Mouse (Mus musculus) heart, adult 9 months (tissue): ENCODE results near the gene Cep97.
A peak's percentile ranks its signal among the peaks of the same experiment; 100 is the strongest.
"Not testable (repeated sequence)": the region's sequence is repeated elsewhere in the genome, so short reads cannot be mapped to it uniquely, and the experiment has no call there.

Experiments
- DNase-seq, 2 experiments: peaks; one replicate each; pipeline ENCODE4 v3.0.0; 2022; ENCODE audit warnings: low spot score in 2 of 2

Gene Cep97

DNA sequence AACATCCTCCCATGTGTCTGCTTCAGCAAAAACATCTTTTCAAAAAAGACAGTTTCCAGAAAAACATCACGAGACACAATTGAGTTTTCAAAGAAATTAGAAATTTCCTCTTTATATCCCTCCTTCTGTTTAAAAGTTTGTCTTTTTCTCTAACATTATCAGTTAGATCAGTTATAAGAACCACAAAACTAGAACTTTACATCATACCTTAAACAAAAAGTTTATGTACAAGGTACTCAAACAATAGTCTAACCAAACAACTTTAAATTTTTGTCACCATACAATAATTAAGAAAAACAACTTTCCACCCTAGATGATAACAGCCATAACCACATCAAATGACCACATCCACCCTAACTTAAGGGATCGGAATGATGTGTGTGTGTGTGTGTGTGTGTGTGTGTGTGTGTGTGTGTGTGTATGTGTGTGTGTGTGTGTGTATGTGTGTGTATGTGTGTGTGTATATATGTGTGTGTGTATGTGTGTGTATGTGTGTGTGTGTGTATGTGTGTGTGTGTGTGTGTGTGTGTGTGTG, 13.3 kb upstream of the Cep97 start:
- DNase-seq = not testable (repeated sequence)

DNA sequence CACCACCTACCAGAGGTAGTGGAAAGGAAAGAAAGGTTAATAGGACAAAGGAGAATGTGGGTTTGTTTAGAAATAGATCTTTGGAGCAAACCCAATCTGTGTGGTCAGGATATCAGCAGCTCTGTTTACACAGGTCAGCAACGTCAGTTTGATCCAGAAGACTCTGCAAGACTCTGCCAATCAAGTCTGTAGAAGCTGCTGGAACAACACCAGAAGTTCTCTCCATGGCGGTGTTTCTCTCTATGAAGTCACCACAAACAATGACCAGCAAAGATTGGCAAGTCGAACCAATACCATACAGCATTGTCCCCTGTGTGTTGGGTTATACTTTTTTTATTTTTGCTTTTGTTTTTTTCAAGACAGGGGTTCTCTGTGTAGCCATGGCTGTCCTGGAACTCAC, 12.6 kb upstream of the Cep97 start:
- DNase-seq = no peak

DNA sequence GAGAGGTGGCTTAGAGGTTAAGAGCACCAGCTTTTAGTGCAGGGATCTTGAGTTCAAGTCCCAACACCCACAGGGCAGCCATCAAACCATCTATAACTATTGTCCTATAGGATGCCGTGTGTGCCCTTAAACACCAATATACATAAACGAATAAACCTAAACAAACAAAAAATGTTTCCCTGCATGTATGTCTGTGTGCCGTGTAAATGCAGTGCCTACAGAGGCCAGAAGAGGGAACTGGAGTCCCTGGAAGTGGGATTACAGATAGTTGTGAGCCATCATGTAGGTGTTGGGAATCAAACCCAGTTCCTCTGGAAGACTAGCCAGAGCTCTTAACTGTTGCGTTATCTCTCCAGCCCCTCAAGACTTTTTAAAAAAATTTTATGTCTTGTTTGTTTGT, 6.1 kb upstream of the Cep97 start:
- DNase-seq = no peak

DNA sequence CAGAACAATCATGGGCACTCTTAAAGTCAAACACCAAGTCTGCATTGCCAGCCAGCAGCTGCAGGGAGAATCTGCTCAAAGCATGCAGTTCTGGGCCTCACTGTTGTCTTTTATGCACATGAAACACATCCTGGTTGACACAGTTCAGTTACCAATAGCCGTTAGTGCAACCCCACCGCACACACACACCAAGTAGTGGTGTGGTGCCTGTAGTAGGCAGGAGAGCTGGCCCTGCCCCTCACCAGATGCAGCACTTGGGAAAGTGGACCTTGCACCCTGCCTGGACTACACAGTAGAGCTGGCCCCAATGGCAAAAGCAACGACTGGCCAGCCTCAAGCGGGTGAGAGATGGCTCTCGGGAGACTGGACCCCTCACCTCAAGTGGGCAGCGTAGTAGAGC, 5.0 kb upstream of the Cep97 start:
- no peak for DNase-seq

DNA sequence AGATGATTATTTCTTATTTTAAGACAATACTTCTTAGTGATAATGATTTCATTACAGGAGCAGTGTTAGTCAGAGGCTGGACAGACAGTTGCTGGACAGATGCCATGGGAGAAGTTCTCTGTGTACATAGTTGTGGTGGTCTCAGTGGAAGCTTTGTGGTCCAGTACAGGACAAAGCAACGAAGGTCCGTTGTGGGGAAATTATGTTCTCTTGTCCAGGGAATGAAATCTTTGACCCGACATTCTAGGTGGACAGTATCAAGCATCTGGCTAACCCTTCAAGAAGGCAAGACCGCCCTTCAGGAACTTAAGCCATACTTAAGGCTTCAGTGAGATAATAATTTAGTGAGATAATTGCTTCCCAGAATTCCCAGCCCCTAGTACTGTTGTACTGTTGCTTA, 4.1 kb upstream of the Cep97 start:
- no peak for DNase-seq

DNA sequence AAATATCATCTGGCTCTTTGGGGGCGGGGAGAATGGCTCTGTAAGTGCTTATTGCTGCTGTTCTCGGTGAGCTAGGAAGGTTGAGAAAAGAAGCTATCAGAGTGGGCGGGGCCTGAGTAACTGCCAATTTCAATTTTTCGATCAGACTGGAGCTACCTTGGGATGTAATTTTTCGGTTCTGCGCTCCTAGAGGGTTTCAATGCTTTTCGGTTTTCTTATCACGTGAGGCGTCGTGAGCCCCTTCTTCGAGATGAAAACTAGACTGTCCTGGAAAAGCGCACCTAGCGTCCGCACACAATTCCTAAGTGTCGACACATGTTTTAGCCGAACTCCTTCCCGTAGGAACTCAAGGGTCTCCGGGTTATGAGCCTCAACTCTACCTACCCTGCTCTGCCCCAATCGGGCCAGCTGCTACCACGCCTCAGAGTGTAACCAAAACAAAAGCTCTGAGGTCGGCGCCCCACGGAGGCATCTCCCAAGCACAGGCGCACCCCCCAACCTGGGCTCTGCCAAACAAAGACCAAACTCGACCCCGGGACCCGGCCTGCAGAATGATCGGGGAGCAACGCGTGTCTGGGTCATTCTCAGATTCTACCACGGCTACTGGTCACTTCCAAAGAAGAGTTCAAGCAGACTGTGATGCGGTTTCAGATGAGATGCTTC, 843 bp downstream of the Cep97 start:
- peak; percentile 3 to 5 for DNase-seq

DNA sequence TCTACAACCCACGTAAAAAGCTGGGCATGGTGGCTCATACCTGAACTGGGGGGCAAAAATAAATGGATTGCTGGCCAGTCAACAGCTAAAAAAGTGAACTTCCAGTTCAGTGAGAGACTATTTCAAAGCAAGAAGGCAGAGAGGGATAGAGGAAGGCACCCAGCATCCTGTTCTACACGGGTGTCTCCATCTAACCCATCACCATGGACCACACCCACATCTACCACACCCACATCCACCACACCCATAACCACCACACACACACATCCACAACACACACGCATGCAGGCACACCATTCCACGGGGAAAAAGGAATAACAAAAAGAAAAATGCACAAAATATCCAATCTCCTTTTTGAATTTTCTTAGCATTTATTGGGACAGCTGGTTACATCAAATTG, 10.6 kb downstream of the Cep97 start:
- no peak for DNase-seq

DNA sequence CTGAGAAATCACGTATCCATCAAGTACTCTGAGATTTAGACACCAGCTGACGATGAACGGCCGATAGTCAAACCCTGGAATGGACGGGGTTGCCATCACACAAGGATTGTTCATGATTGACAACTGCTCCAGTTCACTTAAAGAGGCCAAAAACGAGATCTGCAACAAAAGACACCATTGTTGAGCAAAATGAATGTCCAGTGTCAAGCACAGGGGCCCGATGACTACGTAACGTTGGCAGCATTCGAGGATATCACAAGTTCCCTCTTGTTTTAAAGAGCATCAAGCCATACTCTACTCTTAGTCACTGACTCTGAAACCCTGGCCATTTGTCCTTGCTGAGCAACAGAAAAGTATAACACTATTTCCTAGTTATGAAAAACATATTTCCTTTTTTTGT, 12.6 kb downstream of the Cep97 start:
- no peak for DNase-seq

DNA sequence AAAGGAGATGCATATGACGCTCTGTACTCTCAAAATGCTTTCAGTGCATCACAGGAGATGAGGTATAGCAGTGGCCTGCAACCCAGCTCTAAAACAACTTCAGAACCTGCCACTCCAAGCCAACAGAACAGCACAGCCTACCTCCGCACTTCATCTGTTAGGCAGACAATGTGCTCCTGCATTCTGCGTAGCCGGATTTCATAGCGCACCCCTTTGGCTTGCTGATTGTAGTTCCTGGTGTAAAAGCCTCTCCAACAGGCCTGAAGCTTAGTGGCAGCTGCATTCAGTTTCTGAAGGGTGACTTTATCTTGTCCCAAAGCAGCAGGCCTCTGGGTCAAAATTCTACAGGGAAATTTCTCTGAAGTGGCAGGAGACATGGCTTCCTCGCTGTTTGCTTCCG, 19.9 kb downstream of the Cep97 start:
- DNase-seq = no peak

DNA sequence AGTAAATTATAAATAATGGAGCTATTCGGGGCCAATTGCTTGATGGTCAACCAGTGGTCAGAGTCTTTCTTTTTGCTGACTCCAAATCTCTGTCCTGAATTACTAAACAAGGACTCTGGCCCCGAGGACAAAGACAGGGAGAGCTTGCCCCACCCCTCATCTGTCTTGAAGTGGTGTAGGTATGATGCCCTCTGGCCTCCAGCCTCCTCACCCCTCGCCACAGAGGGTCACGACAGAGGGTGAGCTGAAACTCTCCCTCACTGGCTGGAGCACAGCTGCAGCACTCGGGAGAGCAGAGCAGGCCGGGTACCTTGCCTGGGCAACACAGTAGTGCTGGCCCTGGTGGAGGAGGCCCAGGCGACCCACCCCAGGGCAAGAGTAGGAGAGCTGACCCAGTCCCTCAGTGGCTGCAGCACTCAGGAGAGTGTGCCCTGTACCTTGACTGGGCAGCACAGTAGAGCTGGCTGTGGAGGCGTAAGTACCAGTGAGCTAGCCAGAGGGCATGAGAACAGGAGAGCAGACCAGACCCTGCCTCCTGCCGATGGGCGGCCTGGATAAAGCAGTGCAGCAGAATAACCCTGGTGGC, 24.4 kb downstream of the Cep97 start:
- DNase-seq = no peak

DNA sequence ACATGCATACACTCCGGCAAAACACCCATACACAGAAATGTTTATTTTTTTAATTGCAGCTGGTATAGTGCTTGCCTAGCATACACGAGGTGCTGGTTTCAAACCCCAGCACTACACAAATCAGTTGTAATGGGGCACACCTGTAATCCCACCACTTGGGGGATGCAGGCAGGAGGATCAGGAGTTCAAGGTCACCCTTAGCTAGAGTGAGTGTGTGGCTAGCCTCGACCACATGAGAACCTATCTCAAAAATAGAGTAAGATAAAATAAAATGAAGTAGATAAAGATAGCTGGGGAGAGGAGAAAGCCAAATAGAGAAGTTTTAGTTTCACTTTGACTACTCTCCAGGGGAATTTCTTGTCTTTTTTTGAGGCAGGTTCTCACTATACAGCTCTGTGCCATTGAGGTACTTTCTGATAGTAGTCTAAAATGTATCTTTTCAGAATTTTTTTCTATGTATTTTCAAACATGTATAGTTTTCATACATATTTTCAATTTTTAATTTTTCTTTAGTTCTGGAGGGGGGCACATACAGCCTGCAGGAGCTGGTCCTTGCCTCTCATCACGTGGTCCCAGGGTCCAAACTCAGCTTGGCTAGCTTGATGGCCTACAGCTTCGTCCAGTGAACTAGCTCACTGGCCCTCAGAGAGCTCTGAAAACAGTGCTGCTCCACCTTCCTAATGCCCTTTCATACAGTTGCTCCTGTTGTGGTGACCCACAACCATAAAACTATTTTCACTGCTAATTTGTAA, 27.6 kb downstream of the Cep97 start:
- no peak for DNase-seq

DNA sequence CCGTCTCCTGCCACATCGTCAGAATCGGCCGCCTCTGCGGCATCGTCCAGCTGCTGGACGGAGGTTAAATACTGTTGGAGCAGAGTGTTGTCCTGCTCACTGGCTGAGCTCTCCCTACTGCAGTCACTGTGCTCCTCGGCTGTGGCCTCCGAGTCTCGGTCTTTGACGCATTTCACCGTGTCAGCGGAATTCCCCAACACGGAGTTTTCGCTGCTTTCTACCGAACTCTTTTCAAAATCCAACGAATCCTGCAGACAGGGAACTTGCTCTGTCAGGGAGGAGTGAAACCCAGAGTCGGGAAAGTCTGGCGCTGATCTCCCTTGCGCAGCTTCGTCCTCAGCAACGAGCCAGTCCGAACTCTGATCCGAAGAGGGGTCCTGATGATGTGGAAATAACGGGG, 29.3 kb downstream of the Cep97 start:
- DNase-seq = no peak

DNA sequence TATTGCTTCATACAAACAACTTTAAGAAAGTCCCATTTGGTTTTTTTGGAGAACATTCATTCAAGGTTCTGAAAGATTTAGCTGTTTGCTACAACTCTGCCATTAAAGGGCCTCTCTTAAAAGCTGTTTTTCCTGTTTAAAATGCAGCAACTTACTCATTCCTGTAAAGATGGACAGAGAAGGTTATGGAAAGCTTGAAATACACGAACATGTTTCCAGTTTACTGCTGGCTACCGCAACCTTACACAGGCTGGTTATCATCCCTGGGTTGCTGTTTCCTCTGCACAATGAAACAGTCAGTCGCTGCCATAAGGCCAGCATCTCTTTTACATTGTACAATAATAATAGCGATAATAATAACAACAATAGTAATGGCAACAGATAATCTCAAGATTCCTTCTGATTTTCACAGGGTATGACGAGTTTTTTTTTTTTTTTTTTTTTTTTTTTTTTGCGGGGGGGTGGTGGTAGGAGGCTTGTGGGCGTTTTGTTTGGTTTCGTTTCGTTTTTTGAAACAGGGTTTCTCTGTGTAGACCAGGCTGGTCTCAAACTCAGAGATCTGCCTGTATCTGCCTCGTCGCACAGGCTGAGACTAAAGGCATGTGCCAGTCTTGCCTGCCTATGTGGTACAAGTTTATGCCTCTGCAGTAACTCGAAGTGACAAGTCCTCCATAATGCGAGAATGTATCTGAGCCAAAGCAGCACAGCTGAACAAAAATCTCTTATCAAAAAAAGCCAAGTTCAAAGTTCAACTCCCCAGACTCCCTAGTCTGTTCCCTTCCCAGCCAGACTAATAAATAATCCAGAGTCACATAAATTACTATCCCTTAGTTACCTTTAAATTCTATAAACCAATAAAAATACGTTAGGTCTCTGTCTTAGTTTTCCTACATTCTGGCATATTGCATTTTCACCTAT, 32.6 kb downstream of the Cep97 start:
- DNase-seq = no peak

DNA sequence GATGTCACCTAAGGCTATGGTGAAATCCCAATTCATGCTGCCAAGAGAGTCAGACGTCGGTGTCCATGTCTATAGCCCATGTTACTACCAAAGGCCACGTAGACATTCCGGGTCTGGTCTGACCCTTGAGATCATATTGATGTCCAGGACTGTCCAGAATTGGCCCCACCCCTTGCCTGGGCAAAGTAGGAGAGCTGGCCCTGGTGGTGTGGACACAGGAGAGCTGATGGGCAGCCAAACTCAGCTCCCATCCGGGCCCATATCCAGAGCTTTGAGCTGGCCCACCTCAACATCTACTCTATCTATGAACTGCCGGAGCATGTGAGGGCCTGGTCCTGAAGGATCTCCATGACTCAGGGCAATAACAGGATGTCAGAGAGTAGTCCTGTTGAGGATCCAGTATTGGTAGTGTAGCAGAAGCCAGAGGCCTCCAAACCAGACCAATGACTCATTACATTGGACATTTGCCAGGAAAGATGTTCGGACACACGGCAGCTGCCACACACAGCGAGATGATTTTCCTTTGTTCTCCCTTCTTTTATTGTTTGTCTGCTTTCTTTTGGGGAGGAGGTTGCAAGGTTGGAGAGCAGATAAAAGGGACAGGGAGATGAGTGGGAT, 36.2 kb downstream of the Cep97 start:
- peak in 1 of 2 experiments; percentile 13 for DNase-seq

DNA sequence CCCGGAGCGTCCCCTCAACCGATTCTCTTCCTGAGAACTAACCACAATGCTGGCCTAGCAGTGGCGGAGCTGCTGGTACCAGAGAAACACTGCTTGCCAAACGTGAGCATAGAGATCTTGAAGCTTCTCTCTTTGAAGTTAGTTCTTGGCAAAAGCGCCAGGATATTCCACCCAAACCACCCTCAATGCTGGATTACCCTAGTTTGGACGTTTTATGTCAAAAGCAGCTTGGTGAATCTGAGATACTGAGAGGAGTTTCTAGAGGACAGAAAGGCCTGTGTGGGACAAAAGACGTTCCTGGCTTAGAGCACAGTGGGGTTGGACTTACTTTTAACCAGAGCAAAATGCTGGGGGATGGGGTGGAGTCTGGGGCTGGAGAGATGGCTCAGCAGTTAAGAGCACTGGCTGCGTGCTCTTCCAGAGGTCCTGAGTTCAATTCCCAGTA, 39.0 kb downstream of the Cep97 start:
- no peak for DNase-seq

DNA sequence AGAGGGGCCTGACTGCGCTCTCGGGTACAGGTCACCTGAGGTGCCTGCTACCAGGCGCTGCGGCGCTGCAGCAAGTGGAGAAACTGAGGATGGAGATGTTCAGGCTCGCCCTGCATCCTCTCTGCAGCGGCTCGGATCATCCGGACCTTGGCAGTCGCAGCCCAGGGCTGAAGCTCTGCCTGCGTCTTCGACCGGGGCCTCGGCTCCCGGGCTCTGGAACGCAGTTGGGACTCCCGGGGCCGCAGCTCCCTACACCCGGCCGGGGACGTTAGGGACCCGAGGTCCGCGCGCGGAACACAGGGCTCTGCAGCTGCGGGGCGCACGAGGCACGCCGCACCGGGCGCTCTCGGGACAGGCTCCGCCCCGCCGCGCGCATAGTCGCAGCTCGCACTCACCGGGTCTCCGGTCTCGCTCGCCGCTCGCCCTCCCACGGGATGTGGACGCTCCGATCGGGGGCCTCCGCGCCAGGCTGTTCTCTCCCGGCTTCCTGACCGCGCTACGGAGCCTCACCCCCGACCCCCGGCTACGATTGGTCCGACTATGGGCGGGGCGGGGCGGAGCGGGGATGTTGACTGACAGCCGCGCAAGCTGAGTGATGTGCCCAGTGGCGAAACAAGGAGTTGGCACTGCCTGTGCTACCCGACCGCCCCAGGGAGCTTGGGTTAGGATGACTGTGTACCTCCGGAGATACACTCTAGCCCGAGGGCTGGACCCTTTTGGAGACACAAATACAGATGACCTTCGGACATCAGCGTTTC, 39.6 kb downstream of the Cep97 start, which contains the start of gene Nxpe3:
Gene Nxpe3, minus strand, starts transcription at position 393 of the 758 bp plus-strand sequence.
- peak; percentile 89 to 90 for DNase-seq

DNA sequence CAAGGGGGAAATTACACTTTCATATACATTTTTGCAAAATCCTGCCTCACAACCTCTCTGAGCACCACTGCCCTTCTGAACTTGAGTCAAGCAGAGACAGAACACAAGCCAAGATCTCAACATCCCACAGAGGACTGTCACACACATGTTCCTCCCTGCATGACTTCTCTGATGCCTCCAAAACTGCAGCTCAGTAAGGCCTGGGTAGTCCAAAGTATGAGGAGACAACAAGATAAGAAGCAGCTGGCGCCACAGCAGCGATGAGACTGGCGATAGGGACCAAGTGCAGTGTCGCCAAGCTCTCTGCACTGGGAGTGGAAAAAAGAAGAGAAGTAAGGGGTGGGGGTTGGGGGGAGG, 40.1 kb downstream of the Cep97 start:
- DNase-seq = no peak

DNA sequence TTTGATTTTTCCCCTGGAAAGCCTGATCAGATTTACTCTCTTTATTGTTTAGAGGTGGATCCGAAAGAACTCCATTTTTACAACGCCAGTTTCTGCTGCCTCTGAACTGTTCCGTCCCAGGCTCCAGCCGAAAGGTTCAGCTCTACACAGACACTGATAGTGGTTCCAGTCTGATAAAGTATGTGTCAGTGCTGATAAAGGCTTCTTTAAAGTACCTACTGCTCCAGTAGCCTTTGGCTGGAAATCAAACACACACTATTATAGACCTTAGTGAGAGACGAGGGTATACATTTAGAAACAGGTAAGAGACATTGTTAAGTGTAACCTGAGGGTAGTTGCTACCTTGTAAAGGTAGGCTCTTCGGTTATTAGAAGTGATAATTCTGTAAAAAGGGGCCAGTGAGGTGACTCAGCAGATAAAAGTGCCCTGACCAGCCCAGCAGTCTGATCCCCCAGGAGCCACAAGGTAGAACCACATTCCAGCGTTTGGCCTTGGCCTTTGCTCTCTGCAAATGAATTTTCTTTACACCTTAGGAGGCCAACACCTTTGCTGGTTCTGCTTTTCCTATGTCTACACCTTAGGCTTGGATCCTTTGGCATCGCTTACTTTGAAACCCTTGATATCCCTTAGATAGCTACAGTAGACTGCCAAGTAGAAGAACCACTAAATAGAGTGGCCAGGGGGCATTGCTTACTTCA, 41.1 kb downstream of the Cep97 start:
- no peak for DNase-seq

DNA sequence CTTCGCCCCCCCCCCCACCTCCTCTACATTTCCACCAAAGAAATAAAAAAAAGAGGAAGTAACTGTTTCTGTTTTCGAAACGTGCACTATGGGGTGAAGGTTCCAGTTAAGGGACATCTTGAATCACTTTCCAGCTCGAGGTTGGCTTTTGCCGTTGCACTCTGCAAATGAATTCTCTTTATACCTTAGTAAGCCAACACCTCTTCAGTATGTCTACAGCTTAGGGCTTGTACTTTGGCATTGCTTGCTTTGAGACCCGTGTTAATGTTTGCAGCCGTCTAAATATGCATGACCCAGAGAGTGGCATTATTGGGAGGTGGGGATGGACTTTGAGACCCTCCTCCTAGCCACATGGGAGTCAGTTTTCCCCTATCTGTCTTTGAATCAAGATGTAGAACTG, 42.2 kb downstream of the Cep97 start:
- no peak for DNase-seq

DNA sequence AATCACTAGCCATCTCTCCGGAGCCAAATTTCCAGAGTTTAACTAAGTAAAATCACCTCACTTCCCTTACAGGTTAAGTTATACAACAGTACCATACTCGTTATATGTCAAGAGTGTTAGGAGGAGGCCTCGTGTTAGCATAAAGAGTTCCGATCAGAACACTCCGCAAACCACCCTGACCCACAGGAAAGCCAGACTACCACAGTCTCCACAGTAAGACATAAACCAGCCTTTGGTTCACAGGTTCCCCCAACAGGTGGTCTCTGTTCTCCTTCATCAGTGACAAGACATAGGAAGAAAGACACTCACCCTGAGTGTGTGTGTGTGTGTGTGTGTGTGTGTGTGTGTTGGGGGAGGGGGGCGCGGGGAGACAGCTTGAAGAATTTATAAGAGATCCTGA, 43.3 kb downstream of the Cep97 start:
- DNase-seq = no peak
